Mouse (Mus musculus): ENCODE results near the gene Ripk3. TPM values are rescaled to one million over a fixed set of nuclear protein-coding genes. Genes with fewer than 3 reads are reported as not detected.
A peak's percentile ranks its signal among the peaks of the same experiment; 100 is the strongest.

Ripk3 gene
- total RNA-seq (2021) = 5.2 and 7.8 TPM in 2 replicates
- long read RNA-seq, experiment 1, partial matches to known transcripts = 0 of 4 reads
- long read RNA-seq, experiment 1, other reads (novel, unspliced or antisense) = 0 of 4 reads
- long read RNA-seq, experiment 2, transcript Ripk3-201 (10 exons, 1,892 nt) = major isoform, 8 of 10 reads
- long read RNA-seq, experiment 2, partial matches to known transcripts = 1 of 10 reads
- long read RNA-seq, experiment 2, other reads (novel, unspliced or antisense) = 1 of 10 reads

DNA sequence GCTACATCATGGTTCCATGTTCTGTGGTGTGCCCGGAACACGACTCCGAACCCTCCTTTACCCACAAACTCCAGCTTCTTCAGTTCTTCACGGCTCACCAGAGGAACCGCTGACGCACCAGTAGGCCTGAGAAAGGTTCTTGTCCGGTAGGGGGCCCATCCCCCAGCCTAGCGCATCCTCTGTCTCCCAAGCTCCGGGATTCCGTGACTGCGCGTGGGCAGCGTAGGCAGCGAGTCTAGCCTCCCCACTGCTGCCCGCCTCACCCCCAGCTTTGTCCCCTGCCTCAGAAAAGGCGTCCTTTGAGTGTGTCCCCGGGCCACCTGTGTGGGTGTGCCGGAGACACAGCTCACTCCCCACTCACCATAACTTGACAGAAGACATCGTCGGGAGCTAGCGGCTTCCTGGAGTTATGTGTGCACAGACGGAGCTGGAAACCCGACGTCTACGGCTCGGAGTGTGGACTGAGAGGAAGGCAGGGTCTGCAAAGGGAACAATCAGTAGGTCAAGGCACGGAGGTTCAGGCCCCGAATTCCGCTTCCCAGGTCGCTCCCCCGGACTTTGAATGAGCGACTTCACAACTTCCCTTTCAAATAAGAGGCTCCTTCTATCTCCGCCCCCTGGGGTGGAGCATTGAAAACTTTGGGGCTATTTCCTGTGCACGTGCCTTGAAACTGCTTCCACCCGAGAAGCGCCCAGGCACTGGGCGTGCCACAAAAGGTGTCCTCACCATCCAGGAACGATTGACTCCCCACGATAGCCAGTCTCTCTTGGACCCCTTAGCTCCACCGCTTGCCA lies at the start of gene Ripk3:
Ripk3 (minus strand) TSS at position 610 of the 795 bp plus-strand sequence.
- DNase-seq = peak; percentile 55

GRCm38 (mm10) chr14:55838312-55838711 lies 49.6 kb upstream of the Ripk3 start:
- DNase-seq = no peak

DNA sequence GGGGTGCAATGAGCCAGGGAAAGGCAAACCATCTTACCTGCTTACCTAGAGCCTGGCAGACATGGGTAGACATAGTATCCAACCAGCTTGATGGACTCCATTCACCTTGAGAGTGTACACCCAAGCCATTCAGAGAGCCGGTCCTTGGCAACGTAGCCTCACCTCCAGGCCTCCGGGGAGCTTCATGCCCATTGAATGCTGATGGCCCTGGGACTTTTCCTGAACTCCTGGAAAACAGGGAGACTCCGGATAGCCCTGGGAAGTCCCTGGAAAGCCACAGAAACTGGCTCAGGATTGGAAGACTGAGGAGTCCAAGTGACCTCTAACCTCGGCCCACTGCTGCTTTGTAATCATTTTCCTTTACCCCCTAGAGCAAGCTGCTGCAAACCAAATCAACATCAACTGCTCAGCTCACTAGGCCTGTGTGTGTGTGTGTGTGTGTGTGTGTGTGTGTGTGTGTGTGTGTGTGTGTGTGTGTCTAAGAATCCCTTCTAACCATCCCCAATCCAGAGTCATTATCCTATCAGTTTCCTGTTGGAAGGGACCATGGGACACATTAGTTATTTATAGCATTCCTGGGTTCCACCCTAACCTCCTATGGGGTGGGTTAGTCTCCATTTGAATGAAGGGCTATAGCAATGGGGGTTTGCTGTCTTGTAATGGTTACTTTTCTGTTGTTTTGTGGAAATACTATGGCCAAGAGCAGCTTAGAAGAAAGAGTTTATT lies 46.3 kb upstream of the Ripk3 start:
- DNase-seq = no peak

DNA sequence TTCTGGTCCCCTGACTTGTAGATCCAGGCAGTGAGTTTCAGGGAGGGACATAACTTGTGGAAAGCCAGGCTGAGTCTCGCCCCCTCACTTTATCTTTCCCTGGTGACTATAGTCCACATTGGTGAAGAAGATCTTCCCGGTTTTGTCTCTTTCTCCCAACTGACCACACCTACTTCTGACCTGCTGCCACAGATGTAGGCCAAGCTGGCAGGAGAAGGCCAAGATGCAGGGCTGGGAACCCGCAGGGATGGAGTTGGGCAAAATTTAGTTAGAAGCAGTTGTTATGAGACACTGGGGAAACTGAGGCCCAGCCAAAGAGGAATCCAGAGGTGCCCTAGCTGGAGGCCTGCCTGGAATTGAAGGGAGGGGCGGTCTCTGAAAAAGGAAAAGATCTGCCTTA lies 44.5 kb upstream of the Ripk3 start:
- DNase-seq = no peak

- DNase-seq = no peak
Measured at GRCm38 (mm10) chr14:55830331-55830730, 41.7 kb upstream of the Ripk3 start.

DNA sequence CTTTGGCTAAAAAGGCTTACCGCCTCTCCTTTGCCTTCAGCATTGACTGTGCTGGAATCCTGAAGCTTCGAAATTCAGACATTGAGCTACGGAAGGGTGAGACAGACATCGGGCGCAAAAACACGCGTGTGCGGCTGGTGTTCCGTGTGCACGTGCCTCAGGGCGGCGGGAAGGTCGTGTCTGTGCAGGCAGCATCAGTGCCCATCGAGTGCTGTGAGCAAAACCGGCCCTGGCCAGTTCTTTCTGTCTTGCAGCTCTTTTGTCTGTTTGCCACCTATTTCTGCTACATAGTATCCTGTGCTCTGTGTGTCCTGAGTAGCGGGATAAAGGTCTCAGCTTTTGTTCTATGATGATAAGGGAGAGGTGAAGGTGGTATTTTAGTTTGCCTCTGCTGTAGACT lies 41.2 kb upstream of the Ripk3 start:
- no peak for DNase-seq

- no peak for DNase-seq
Measured at GRCm38 (mm10) chr14:55828716-55829263, 40.1 kb upstream of the Ripk3 start.

DNA sequence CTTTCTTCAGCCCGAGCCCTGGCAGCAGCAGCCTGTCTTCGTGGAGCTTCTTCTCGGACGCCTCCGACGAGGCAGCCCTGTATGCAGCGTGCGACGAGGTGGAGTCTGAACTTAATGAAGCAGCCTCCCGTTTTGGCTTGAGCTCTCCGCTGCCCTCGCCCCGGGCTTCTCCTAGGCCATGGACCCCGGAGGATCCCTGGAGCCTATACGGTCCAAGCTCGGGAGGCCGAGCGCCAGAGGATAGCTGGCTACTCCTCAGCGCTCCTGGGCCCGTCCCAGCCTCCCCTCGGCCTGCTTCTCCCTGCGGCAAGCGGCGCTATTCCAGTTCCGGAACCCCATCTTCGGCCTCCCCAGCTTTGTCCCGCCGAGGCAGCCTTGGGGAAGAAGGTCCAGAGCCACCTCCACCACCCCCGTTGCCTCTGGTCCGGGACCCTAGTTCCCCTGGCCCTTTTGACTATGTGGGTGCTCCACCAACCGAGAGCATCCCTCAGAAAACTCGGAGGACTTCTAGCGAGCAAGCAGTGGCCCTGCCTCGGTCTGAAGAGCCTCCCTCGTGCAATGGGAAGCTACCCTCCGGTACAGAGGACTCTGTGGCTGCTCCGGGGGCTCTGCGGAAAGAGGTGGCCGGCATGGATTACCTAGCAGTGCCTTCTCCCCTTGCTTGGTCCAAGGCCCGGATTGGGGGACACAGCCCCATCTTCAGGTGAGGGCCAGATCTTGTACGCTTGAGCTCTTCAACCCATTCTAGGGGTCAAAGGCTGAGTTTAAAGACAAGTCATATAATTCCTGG lies 38.1 kb upstream of the Ripk3 start:
- no peak for DNase-seq

- no peak for DNase-seq
Measured at GRCm38 (mm10) chr14:55826142-55826541, 37.5 kb upstream of the Ripk3 start.

GRCm38 (mm10) chr14:55825216-55826051 lies 36.8 kb upstream of the Ripk3 start:
- DNase-seq = peak; percentile 57

GRCm38 (mm10) chr14:55824481-55825215 lies 36.0 kb upstream of the Ripk3 start:
- DNase-seq = peak; percentile 82

GRCm38 (mm10) chr14:55824001-55824480 lies 35.4 kb upstream of the Ripk3 start:
- DNase-seq = peak; percentile 72

DNA sequence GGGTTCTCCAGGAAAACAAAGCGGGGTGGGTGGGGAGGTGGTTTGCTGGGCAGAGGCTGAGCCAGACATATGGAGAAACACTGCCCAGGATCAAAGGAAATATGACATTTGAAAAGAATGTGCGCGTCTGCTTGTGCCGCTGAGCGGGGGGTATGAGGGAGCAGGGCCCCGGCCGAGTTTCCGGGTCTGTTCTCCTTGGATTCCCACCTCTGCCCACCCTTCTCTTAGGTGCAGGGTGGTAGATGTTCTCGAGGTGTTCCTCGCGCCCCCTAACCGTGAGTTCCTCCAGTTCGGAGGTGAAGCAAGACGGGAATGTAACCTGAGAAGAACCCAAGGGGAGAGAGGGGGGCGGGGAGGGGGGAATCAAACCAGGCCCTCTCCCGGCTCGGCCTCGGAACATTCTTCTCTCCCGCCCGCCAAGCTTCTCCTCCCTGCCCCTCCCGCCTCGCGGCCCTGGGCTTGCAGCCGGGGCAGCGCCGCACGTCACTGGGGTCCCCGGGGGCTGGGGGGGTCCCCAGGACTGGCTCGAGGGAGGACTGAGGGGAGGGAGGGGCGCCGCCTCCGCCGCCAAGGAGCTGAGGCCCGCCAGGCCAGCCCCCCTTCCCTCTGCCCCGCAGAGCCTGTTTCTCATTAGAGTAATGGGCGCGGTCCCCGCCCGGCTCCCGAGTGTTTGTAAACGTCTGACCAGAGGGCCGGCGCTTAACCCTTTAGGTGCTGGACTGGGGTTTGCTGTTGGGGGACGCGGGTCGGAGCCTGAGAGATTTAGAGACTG lies 34.5 kb upstream of the Ripk3 start, which contains the start of gene Nfatc4:
Nfatc4 (plus strand) TSS at position 154 of the 772 bp plus-strand sequence.
- DNase-seq = peak; percentile 87

DNA sequence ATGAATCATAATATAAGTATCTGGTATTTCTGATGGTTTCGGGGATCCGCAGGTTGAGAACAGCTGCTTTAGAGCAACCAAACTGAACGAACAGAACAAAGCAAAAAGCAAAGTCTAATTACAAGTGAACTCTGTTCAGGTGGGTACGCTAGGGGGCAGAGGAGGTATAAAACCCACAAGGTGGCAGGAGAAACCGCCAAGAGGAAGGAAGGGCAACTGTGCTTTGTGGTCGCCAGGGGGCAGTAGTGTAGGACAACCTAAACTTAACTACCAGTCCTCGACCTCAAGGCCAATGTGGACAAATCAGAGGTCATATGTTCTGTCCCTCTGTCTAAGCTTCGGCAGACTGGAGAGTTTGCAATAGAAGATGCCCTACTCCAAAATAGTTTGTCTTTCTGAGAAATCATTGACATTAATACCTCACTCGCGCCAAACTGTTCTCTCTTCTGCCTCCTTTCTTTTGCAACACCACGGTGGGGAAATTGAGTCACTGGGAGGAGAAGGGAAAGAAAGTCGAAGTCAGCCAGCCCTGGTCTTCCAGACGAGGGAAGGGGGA lies 33.8 kb upstream of the Ripk3 start:
- peak; percentile 92 for DNase-seq

DNA sequence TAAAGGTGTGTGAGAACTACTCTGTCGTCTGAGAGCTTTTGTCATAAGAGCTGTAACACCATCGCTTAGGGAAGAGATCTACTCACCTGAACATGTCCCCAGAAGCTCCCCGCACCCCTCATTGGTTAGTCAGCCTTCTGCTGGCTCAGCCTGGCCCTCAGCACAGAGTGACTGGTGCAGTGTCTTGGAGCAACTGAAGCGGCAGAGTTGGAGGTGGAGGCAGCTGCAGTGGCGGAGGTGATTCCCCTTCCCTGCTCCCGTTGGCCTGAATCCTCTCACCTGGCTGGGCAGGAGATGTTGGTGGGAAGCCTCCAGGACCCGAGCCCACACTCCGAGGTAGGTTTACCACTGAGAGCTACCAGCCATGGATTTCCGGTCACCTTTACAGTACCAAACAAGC lies 31.9 kb upstream of the Ripk3 start:
- DNase-seq = no peak

DNA sequence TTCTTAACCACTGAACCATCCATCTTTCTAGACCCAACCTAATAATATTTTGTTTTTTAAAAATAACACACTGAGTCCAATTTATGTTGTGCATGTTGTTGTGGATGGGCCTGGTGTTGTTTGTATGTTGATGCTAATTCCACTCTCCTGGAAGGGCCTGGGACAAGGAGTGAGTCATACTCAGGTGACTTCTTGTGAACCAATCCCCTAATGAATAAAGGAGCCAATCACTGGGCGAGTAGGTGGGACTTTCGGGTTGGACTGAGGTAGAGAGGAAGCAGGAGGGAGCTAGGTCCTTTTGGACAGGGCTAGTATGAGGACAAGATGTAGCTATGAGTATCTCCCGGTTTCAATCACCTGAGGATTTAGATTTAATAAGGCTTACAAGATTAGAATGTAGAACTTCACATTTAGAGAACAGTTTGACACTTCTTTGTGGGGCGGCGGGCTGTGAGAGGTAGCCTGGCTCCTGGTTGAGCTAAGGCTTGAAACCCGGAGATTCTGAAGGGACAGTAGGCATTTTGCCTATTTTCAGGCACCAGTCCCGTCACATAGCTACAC lies 31.3 kb upstream of the Ripk3 start:
- no peak for DNase-seq

DNA sequence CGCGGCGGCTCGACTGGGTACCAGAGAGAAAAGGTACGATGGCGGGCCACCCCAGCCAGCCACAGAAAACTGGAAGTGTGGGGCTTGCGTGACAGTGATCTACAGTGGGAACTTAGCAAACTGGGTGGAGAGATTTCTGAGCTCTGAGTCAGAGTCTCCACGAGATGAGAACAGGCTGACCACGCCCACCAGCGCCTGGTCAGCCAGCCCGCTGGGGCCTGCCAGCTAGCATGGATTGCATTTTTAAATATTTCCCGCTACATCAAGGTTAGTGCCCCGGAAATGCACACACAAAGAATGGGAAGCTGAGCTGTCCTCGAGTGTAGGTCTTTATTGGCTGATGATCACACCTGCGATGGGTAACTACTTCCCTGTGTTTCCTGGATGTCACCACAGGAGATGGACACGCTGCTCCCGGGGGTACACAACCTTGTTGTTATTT lies 26.7 kb upstream of the Ripk3 start:
- DNase-seq = peak; percentile 89

DNA sequence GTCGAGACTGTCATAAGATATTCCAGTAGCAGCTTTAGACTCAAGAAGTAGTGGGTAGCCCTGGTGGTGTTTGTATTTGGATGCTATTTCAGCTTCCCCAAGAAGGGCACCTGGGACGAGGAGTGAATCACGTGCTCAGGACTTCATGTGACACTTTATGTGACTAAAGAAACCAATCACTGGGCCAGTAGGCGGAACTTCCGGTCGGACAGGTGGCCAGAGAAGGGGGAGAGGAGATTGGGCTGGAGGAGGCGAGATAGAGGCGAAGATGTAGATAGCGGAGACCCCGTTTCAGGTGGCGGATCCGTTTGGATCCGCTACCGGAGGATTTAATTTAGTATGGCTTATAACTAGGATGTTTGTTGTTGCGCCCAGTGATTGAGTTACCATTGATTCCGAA lies 26.2 kb upstream of the Ripk3 start:
- peak; percentile 85 for DNase-seq

Measured in adrenal gland, postnatal 14 days (tissue).